22 mouse cellular contexts compared by ENCODE assay signal in the genomic region with DNA sequence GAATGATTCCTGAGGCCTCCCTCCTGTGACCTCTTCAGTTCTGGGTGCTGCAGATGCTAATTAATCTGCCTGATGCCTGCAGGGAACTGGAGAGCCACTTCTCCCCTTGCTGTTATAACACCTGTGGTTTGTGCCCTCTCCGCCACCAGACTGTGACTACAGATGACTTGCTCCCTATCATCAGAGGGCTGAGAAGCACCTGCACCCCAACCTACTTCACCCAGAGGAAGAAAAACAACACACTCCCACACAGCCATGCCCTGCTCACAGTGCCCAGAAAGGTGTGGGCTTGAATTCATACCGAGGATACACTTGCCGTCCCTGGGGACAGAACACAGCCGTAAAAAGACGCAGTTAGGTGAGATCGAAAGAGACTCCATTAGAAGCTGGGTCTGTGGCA. TPM values are rescaled to one million over a fixed set of nuclear protein-coding genes. Genes with fewer than 3 reads are reported as not detected.
A peak's percentile ranks its signal among the peaks of the same experiment; 100 is the strongest.
DNase-seq lines count a peak whose midpoint lies in the region; TF ChIP-seq lines count a peak whose summit lies in the region.
"Had no signal": no experiment of that assay in that cellular context is flagged by ENCODE, and none has a peak within 500 bp of the region (broad histone marks: within the 10 kb centered on the region; RNA-seq: fewer than 3 reads in every experiment).

No protein-coding gene starts in this region.

- WGBS in thymus, adult 2 months = 60% methylated on average over 6 of the region's 6 CpGs

- no peak overlapping the region for H3K4me2 ChIP-seq in CH12.LX (ENCODE audit: insufficient read depth, low read depth, poor library complexity, severe bottlenecking)
- H3K4me2 ChIP-seq: embryonic facial prominence, embryonic 15.5 days; forebrain, embryonic 15.5 days; heart, embryonic 15.5 days; hindbrain, embryonic 14.5 days had no signal

- H3K27me3 ChIP-seq in thymus, adult 2 months (ENCODE audit: control insufficient read depth, insufficient read depth, low read length) = no peaks in the 10 kb centered on the region
- H3K27me3 ChIP-seq in CH12.LX (replicated peaks) = no peaks in the 10 kb centered on the region
- no peaks in the 10 kb centered on the region for H3K27me3 ChIP-seq in splenic B cell, adult 2 months (ENCODE audit: control insufficient read depth, insufficient read depth, low read length, poor library complexity, severe bottlenecking)
- H3K27me3 ChIP-seq: forebrain, embryonic 15.5 days; Patski had no signal

- in situ Hi-C loops in CH12.LX (cut with MboI; ENCODE audit: low pct_ligation_motif_present, low pct_unique_long_range_greater_than_20kb, low sequenced_read_pairs) = no loop called here

- DNase-seq in thymus, postnatal 0 days (ENCODE audit: low spot score) = peak; percentile 37
- DNase-seq in thymus, adult 2 months = no peak
- DNase-seq in CH12.LX (ENCODE audit: extremely low read depth) = peak; percentile 38
- peak; percentile 27 for DNase-seq in splenic B cell, adult 2 months (ENCODE audit: low read depth, low spot score)
- no peak for DNase-seq in adrenal gland, postnatal 25 days
- DNase-seq in lung, postnatal 4 days = no peak
- DNase-seq in heart, adult 11 months = no peak
- DNase-seq: adrenal gland, postnatal 14 days; cerebellum, adult 11 months; cerebellum, adult 8-10 months; cerebellum, postnatal 14 days; embryo, embryonic 11 days; gastrocnemius, postnatal 36 days; heart, adult 18-20 months; heart, postnatal 14 days had no signal

- TF ChIP-seq RAD21 in CH12.LX (IDR thresholded peaks at IDR 0.05; ENCODE audit: low read depth, low read length) = no peak

- dilution Hi-C loops in CH12.LX (cut with MboI; ENCODE audit: extremely low pct_ligation_motif_present, extremely low pct_unique_long_range_greater_than_20kb, low sequenced_read_pairs) = no loop called here

- TF ChIP-seq EP300 in CH12.LX (IDR thresholded peaks at IDR 0.05; ENCODE audit: low read length) = no peak

- no peaks in the 10 kb centered on the region for H3K9me3 ChIP-seq in CH12.LX (replicated peaks; ENCODE audit: low read length)
- H3K9me3 ChIP-seq: embryonic facial prominence, embryonic 15.5 days; forebrain, embryonic 15.5 days; heart, embryonic 10.5 days; heart, embryonic 15.5 days; hindbrain, embryonic 10.5 days had no signal

- no peak overlapping the region for H3K9ac ChIP-seq in CH12.LX (ENCODE audit: insufficient read depth, low read depth)
- H3K9ac ChIP-seq: embryonic facial prominence, embryonic 15.5 days; forebrain, embryonic 15.5 days; heart, embryonic 15.5 days; hindbrain, embryonic 14.5 days had no signal

- H3K27ac ChIP-seq in thymus, adult 2 months (ENCODE audit: control insufficient read depth, insufficient read depth, low read length) = no peak overlapping the region
- no peak overlapping the region for H3K27ac ChIP-seq in CH12.LX (ENCODE audit: insufficient read depth, low read depth)
- H3K27ac ChIP-seq: embryonic facial prominence, embryonic 15.5 days; forebrain, embryonic 15.5 days; heart, embryonic 10.5 days; heart, embryonic 15.5 days; hindbrain, embryonic 10.5 days; hindbrain, embryonic 14.5 days had no signal

- no peaks in the 10 kb centered on the region for H3K36me3 ChIP-seq in thymus, adult 2 months (ENCODE audit: control insufficient read depth, insufficient read depth, low read length)
- peaks cover 0 to 39% of the 10 kb centered on the region in 2 experiments for H3K36me3 ChIP-seq in CH12.LX (replicated peaks in 1 of 2; ENCODE audit: control insufficient read depth in 1 of 2, insufficient read depth in 1 of 2, low read length in 1 of 2)
- no peaks in the 10 kb centered on the region for H3K36me3 ChIP-seq in splenic B cell, adult 2 months (ENCODE audit: control insufficient read depth, insufficient read depth, low read length, poor library complexity, severe bottlenecking)
- H3K36me3 ChIP-seq: embryonic facial prominence, embryonic 15.5 days; forebrain, embryonic 15.5 days; heart, embryonic 10.5 days; heart, embryonic 15.5 days; hindbrain, embryonic 10.5 days had no signal

- TF ChIP-seq CTCF in thymus, adult 2 months (IDR thresholded peaks at IDR 0.05; ENCODE audit: borderline replicate concordance, control insufficient read depth, extremely low read depth, insufficient read depth, low read length, poor library complexity) = no peak
- TF ChIP-seq CTCF in CH12.LX (conservative IDR thresholded peaks at IDR 0.05 in 1 of 2, IDR thresholded peaks at IDR 0.05 in 1 of 2; ENCODE audit: low read depth in 2 of 2, low read length in 2 of 2) = no peak

- no peak for TF ChIP-seq POLR2A in thymus, adult 2 months (IDR thresholded peaks at IDR 0.05; ENCODE audit: control insufficient read depth, extremely low read depth, insufficient read depth, low read length, poor library complexity)
- TF ChIP-seq POLR2A in CH12.LX (IDR thresholded peaks at IDR 0.05; ENCODE audit: low read depth, low read length) = no peak

- H3K79me2 ChIP-seq in CH12.LX (replicated peaks; ENCODE audit: control insufficient read depth, extremely low read depth, insufficient read depth, poor library complexity, severe bottlenecking) = no peaks in the 10 kb centered on the region

- H3K4me1 ChIP-seq in thymus, adult 2 months (replicated peaks; ENCODE audit: control insufficient read depth, insufficient read depth, low read length) = peaks cover 31% of the 10 kb centered on the region
- peaks cover 13 to 43% of the 10 kb centered on the region in 2 experiments for H3K4me1 ChIP-seq in CH12.LX (ENCODE audit: control insufficient read depth in 1 of 2, insufficient read depth in 2 of 2)

- no peak overlapping the region for H3K4me3 ChIP-seq in thymus, adult 2 months (ENCODE audit: control insufficient read depth, insufficient read depth, low read length)
- no peak overlapping the region for H3K4me3 ChIP-seq in CH12.LX (replicated peaks in 1 of 3; ENCODE audit: low read depth in 2 of 3, low read length in 2 of 3, poor library complexity in 1 of 3)
- H3K4me3 ChIP-seq: embryonic facial prominence, embryonic 15.5 days; forebrain, embryonic 15.5 days; heart, embryonic 10.5 days; heart, embryonic 15.5 days; hindbrain, embryonic 10.5 days had no signal

TF ChIP-seq in CH12.LX, 34 proteins besides CTCF, POLR2A, EP300 and RAD21:
- TF ChIP-seq IRF4 (IDR thresholded peaks at IDR 0.05; ENCODE audit: low read depth, low read length) (no peak), MXI1 (IDR thresholded peaks at IDR 0.05; ENCODE audit: low read depth, low read length) (no peak), BHLHE40 (IDR thresholded peaks at IDR 0.05; ENCODE audit: low read depth, low read length) (no peak), MYC (IDR thresholded peaks at IDR 0.05; ENCODE audit: low read depth, low read length) (no peak), ETS1 (conservative IDR thresholded peaks at IDR 0.05; ENCODE audit: low read depth, low read length) (no peak), ELF1 (IDR thresholded peaks at IDR 0.05; ENCODE audit: low read depth, low read length) (no peak), MAFK (IDR thresholded peaks at IDR 0.05; ENCODE audit: insufficient replicate concordance, low read length) (no peak), CHD1 (IDR thresholded peaks at IDR 0.05; ENCODE audit: low read depth, low read length) (no peak), USF1 (IDR thresholded peaks at IDR 0.05; ENCODE audit: low read depth, low read length) (no peak), MEF2A (IDR thresholded peaks at IDR 0.05; ENCODE audit: borderline replicate concordance, low read depth, low read length) (no peak), CHD2 (IDR thresholded peaks at IDR 0.05; ENCODE audit: low read length) (no peak)

RNA-seq across cellular contexts. Expression of a gene that starts 5.2 kb away (rescaled TPM):
- polyA plus RNA-seq in thymus, postnatal 0 days (2015; fragmentation: Nextera tagmentation; extraction: Ambion mirVana) = 2.6 and 2.7 TPM in 2 replicates
- polyA plus RNA-seq in thymus, adult 2 months (2012; rRNA removed) = 16.1 and 20.7 TPM in 2 replicates
- total RNA-seq in CH12.LX (2012; rRNA removed) (16.2 and 17.9 TPM in 2 replicates), CH12.LX (2014; rRNA removed) (8.1 and 8.5 TPM in 2 replicates)
- 26.4 and 27.8 TPM in 2 replicates for polyA plus RNA-seq in CH12.LX (2012; ENCODE audit: insufficient read length, low read depth)
- total RNA-seq in adrenal gland, postnatal 25 days (2021) = 14.2 and 26.8 TPM in 2 replicates

RNA-seq across cellular contexts. Expression of a gene that starts 42.4 kb away (rescaled TPM):
- 60.0 and 65.9 TPM in 2 replicates for polyA plus RNA-seq in thymus, postnatal 0 days (2015; fragmentation: Nextera tagmentation; extraction: Ambion mirVana)
- 15.9 and 20.7 TPM in 2 replicates for polyA plus RNA-seq in thymus, adult 2 months (2012; rRNA removed)
- total RNA-seq in CH12.LX (2012; rRNA removed) = 45.5 and 59.1 TPM in 2 replicates
- total RNA-seq in CH12.LX (2014; rRNA removed) = 43.7 and 47.7 TPM in 2 replicates
- polyA plus RNA-seq in CH12.LX (2012; ENCODE audit: insufficient read length, low read depth) = 94.8 and 117 TPM in 2 replicates
- 30.6 and 35.9 TPM in 2 replicates for total RNA-seq in adrenal gland, postnatal 25 days (2021)

Comparison
In these comparisons a context has a peak if more than half of its experiments do, and no peak if none do; other contexts are left out.
1. DNase-seq: peak in thymus, postnatal 0 days (single experiment), CH12.LX (single experiment) and splenic B cell, adult 2 months (single experiment); none in thymus, adult 2 months (single experiment), adrenal gland, postnatal 25 days (single experiment), lung, postnatal 4 days (0 of 2) and heart, adult 11 months (single experiment).